ENCODE assay signal across 8 mouse cellular contexts in genomic region chr16:66190801-66191200, GRCm38 (mm10).
DNase-seq lines count a peak whose midpoint lies in the region; ATAC-seq and TF ChIP-seq lines count a peak whose summit lies in the region.

No protein-coding gene starts in this region.

- H3K27me3 ChIP-seq in intestine, postnatal 0 days (replicated peaks; ENCODE audit: control insufficient read depth, insufficient read depth, low read length), result no peaks in the 10 kb centered on the region
- no peaks in the 10 kb centered on the region for H3K27me3 ChIP-seq in intestine, embryonic 15.5 days (replicated peaks)
- H3K27me3 ChIP-seq in MEL (ENCODE audit: control insufficient read depth in 1 of 2, insufficient read depth in 2 of 2, low read length in 2 of 2), result no peaks in the 10 kb centered on the region
- no peaks in the 10 kb centered on the region for H3K27me3 ChIP-seq in embryonic facial prominence, embryonic 10.5 days (replicated peaks; ENCODE audit: low read depth, poor library complexity, severe bottlenecking)
- no peaks in the 10 kb centered on the region for H3K27me3 ChIP-seq in heart, embryonic 10.5 days (ENCODE audit: insufficient read depth, poor library complexity, severe bottlenecking)

- no peak overlapping the region for H3K4me2 ChIP-seq in intestine, postnatal 0 days (replicated peaks; ENCODE audit: low read depth)
- H3K4me2 ChIP-seq in intestine, embryonic 15.5 days (replicated peaks), result no peak overlapping the region

- H3K4me3 ChIP-seq in intestine, postnatal 0 days (ENCODE audit: low read depth, low read length), result no peak overlapping the region
- H3K4me3 ChIP-seq in intestine, embryonic 15.5 days (replicated peaks), result no peak overlapping the region
- H3K4me3 ChIP-seq in MEL (ENCODE audit: control insufficient read depth in 1 of 2, insufficient read depth in 1 of 2, low read depth in 2 of 2, low read length in 2 of 2), result no peak overlapping the region
- no peak overlapping the region for H3K4me3 ChIP-seq in embryonic facial prominence, embryonic 10.5 days
- no peak overlapping the region for H3K4me3 ChIP-seq in heart, embryonic 10.5 days

- TF ChIP-seq RAD21 in MEL (IDR thresholded peaks at IDR 0.05; ENCODE audit: low read depth, low read length), result peak; percentile 84

- ATAC-seq in intestine, postnatal 0 days, result no peak
- ATAC-seq in intestine, embryonic 15.5 days, result no peak

- no peaks in the 10 kb centered on the region for H3K79me2 ChIP-seq in MEL (ENCODE audit: control insufficient read depth, insufficient read depth, low read length, poor library complexity)

- 29% methylated on average over 2 of the region's 2 CpGs for WGBS in intestine, postnatal 0 days
- WGBS in intestine, embryonic 15.5 days, result 36% methylated on average over 2 of the region's 2 CpGs
- 39% methylated on average over 2 of the region's 2 CpGs for WGBS in embryonic facial prominence, embryonic 10.5 days
- WGBS in heart, embryonic 10.5 days, result 23% methylated on average over 2 of the region's 2 CpGs

- H3K9me3 ChIP-seq in intestine, postnatal 0 days (ENCODE audit: control insufficient read depth), result no peaks in the 10 kb centered on the region
- H3K9me3 ChIP-seq in intestine, embryonic 15.5 days, result no peaks in the 10 kb centered on the region
- H3K9me3 ChIP-seq in MEL (replicated peaks; ENCODE audit: insufficient read depth, low read length), result no peaks in the 10 kb centered on the region
- no peaks in the 10 kb centered on the region for H3K9me3 ChIP-seq in embryonic facial prominence, embryonic 10.5 days
- H3K9me3 ChIP-seq in heart, embryonic 10.5 days, result no peaks in the 10 kb centered on the region

- no peak for TF ChIP-seq EP300 in MEL (IDR thresholded peaks at IDR 0.05; ENCODE audit: low read depth in 1 of 2, low read length in 2 of 2)

- H3K4me1 ChIP-seq in intestine, postnatal 0 days (replicated peaks; ENCODE audit: control insufficient read depth, insufficient read depth, low read length), result no peaks in the 10 kb centered on the region
- no peaks in the 10 kb centered on the region for H3K4me1 ChIP-seq in intestine, embryonic 15.5 days (replicated peaks)
- H3K4me1 ChIP-seq in MEL (ENCODE audit: control insufficient read depth in 1 of 2, insufficient read depth in 2 of 2, low read length in 2 of 2), result no peaks in the 10 kb centered on the region
- H3K4me1 ChIP-seq in embryonic facial prominence, embryonic 10.5 days, result no peaks in the 10 kb centered on the region
- H3K4me1 ChIP-seq in heart, embryonic 10.5 days, result no peaks in the 10 kb centered on the region

- TF ChIP-seq CTCF in intestine, postnatal 0 days (IDR thresholded peaks at IDR 0.05; ENCODE audit: low read depth), result peak; percentile 72
- TF ChIP-seq CTCF in MEL (IDR thresholded peaks at IDR 0.05 in 2 of 3, conservative IDR thresholded peaks at IDR 0.05 in 1 of 3; ENCODE audit: control insufficient read depth in 1 of 3, insufficient read depth in 1 of 3, low read depth in 2 of 3, low read length in 3 of 3, poor library complexity in 1 of 3, severe bottlenecking in 1 of 3), result peak; percentile 3 to 76 (median 46); a peak in 3 of 6 replicates

- no peak for TF ChIP-seq POLR2A in MEL (IDR thresholded peaks at IDR 0.05; ENCODE audit: control insufficient read depth in 1 of 2, insufficient read depth in 1 of 2, low read depth in 1 of 2, low read length in 2 of 2, poor library complexity in 1 of 2)

- DNase-seq in 416B (ENCODE audit: low read depth) (peak; percentile 55), MEL (ENCODE audit: low read depth, low spot score) (peak; percentile 49)
- DNase-seq in embryonic facial prominence, embryonic 10.5 days (ENCODE audit: low spot score), result peak; percentile 12
- peak; percentile 37 to 53 for DNase-seq in right cerebral cortex, adult 2 months (ENCODE audit: low spot score in 2 of 2)
- no peak for DNase-seq in natural killer cell, adult 2 months (ENCODE audit: low spot score in 2 of 2)
- no peak for DNase-seq in heart, embryonic 10.5 days (ENCODE audit: low spot score)

- no peak overlapping the region for H3K9ac ChIP-seq in intestine, postnatal 0 days (ENCODE audit: low read depth, low read length)
- H3K9ac ChIP-seq in intestine, embryonic 15.5 days, result no peak overlapping the region
- H3K9ac ChIP-seq in MEL (ENCODE audit: control insufficient read depth, low read depth, low read length, poor library complexity, severe bottlenecking), result no peak overlapping the region

- H3K36me3 ChIP-seq in intestine, postnatal 0 days (ENCODE audit: control insufficient read depth, insufficient read depth), result no peaks in the 10 kb centered on the region
- no peaks in the 10 kb centered on the region for H3K36me3 ChIP-seq in intestine, embryonic 15.5 days
- no peaks in the 10 kb centered on the region for H3K36me3 ChIP-seq in MEL (ENCODE audit: control insufficient read depth in 1 of 2, insufficient read depth in 2 of 2, low read length in 2 of 2)
- H3K36me3 ChIP-seq in embryonic facial prominence, embryonic 10.5 days (replicated peaks), result no peaks in the 10 kb centered on the region
- H3K36me3 ChIP-seq in heart, embryonic 10.5 days, result no peaks in the 10 kb centered on the region

- H3K27ac ChIP-seq in intestine, postnatal 0 days (ENCODE audit: low read depth, low read length), result no peak overlapping the region
- no peak overlapping the region for H3K27ac ChIP-seq in intestine, embryonic 15.5 days
- H3K27ac ChIP-seq in MEL (ENCODE audit: control insufficient read depth, low read depth, low read length), result no peak overlapping the region
- H3K27ac ChIP-seq in embryonic facial prominence, embryonic 10.5 days (replicated peaks), result no peak overlapping the region
- H3K27ac ChIP-seq in heart, embryonic 10.5 days, result no peak overlapping the region

TF ChIP-seq in MEL, 35 proteins besides CTCF, POLR2A, EP300 and RAD21:
- TF ChIP-seq ELF1 (IDR thresholded peaks at IDR 0.05; ENCODE audit: low read depth, low read length) (no peak), SIN3A (IDR thresholded peaks at IDR 0.05; ENCODE audit: low read length) (no peak), POLR2AphosphoS2 (IDR thresholded peaks at IDR 0.05; ENCODE audit: low read length) (no peak), MAZ (IDR thresholded peaks at IDR 0.05; ENCODE audit: low read depth, low read length) (no peak), NELFE (IDR thresholded peaks at IDR 0.05; ENCODE audit: low read depth, low read length) (no peak), SMC3 (IDR thresholded peaks at IDR 0.05; ENCODE audit: low read depth, low read length) (peak; percentile 73), ZC3H11A (IDR thresholded peaks at IDR 0.05; ENCODE audit: low read depth, low read length) (peak; percentile 68)

Comparison
In these comparisons a context has a peak if more than half of its experiments do, and no peak if none do; other contexts are left out.
1. DNase-seq: peak in 416B (single experiment), MEL (single experiment), embryonic facial prominence, embryonic 10.5 days (single experiment) and right cerebral cortex, adult 2 months (2 of 2); none in natural killer cell, adult 2 months (0 of 2) and heart, embryonic 10.5 days (single experiment).